Mouse (Mus musculus): ENCODE measurements around the gene Map2k1.
A peak's percentile ranks its signal among the peaks of the same experiment; 100 is the strongest.
"Not testable (repeated sequence)": the region's sequence is repeated elsewhere in the genome, so short reads cannot be mapped to it uniquely, and the experiment has no call there.

The Map2k1 gene

GRCm38 (mm10) chr9:64253021-64253904, at the start of gene Map2k1:
Gene Map2k1 (minus strand): TSS chr9:64253631.
- DNase-seq (ENCODE audit: low spot score) = peak; percentile 100

- not testable (repeated sequence) for DNase-seq (ENCODE audit: low spot score)
Observed at GRCm38 (mm10) chr9:64303086-64303485, 49.7 kb upstream of the Map2k1 start.

GRCm38 (mm10) chr9:64282404-64282987, 29.1 kb upstream of the Map2k1 start:
- DNase-seq (ENCODE audit: low spot score) = no peak

- DNase-seq (ENCODE audit: low spot score) = no peak
Observed at GRCm38 (mm10) chr9:64281781-64282178, 28.3 kb upstream of the Map2k1 start.

GRCm38 (mm10) chr9:64281105-64281780, 27.8 kb upstream of the Map2k1 start, which contains the start of gene Tipin:
Gene Tipin (plus strand): TSS chr9:64281581.
- peak; percentile 96 for DNase-seq (ENCODE audit: low spot score)

GRCm38 (mm10) chr9:64278665-64279310, 25.4 kb upstream of the Map2k1 start:
- DNase-seq (ENCODE audit: low spot score) = no peak

GRCm38 (mm10) chr9:64277706-64278105, 24.3 kb upstream of the Map2k1 start:
- DNase-seq (ENCODE audit: low spot score) = peak; percentile 66

- no peak for DNase-seq (ENCODE audit: low spot score)
Observed at GRCm38 (mm10) chr9:64274919-64275318, 21.5 kb upstream of the Map2k1 start.

GRCm38 (mm10) chr9:64274291-64274690, 20.9 kb upstream of the Map2k1 start:
- DNase-seq (ENCODE audit: low spot score) = no peak

- DNase-seq (ENCODE audit: low spot score) = no peak
Observed at GRCm38 (mm10) chr9:64273757-64274156, 20.3 kb upstream of the Map2k1 start.

GRCm38 (mm10) chr9:64272611-64273010, 19.2 kb upstream of the Map2k1 start:
- DNase-seq (ENCODE audit: low spot score) = no peak

GRCm38 (mm10) chr9:64271249-64271648, 17.8 kb upstream of the Map2k1 start:
- no peak for DNase-seq (ENCODE audit: low spot score)

GRCm38 (mm10) chr9:64268836-64269235, 15.4 kb upstream of the Map2k1 start:
- not testable (repeated sequence) for DNase-seq (ENCODE audit: low spot score)

GRCm38 (mm10) chr9:64268196-64268595, 14.8 kb upstream of the Map2k1 start:
- DNase-seq (ENCODE audit: low spot score) = no peak

GRCm38 (mm10) chr9:64267231-64267630, 13.8 kb upstream of the Map2k1 start:
- DNase-seq (ENCODE audit: low spot score) = no peak

- DNase-seq (ENCODE audit: low spot score) = no peak
Observed at GRCm38 (mm10) chr9:64264813-64265212, 11.4 kb upstream of the Map2k1 start.

- no peak for DNase-seq (ENCODE audit: low spot score)
Observed at GRCm38 (mm10) chr9:64261023-64261422, 7.6 kb upstream of the Map2k1 start.

GRCm38 (mm10) chr9:64259906-64260305, 6.5 kb upstream of the Map2k1 start:
- DNase-seq (ENCODE audit: low spot score) = no peak

- no peak for DNase-seq (ENCODE audit: low spot score)
Observed at GRCm38 (mm10) chr9:64256204-64256603, 2.8 kb upstream of the Map2k1 start.

- no peak for DNase-seq (ENCODE audit: low spot score)
Observed at GRCm38 (mm10) chr9:64255422-64255821, 2.0 kb upstream of the Map2k1 start.

GRCm38 (mm10) chr9:64252591-64253020, 825 bp downstream of the Map2k1 start:
- DNase-seq (ENCODE audit: low spot score) = peak; percentile 38

GRCm38 (mm10) chr9:64250111-64250730, 3.2 kb downstream of the Map2k1 start:
- DNase-seq (ENCODE audit: low spot score) = no peak

Data from spleen, adult 12 weeks (tissue).